Mouse (Mus musculus) lung, embryonic 14.5 days (tissue): ENCODE data around the gene Eno2. TPM values are rescaled to one million over a fixed set of nuclear protein-coding genes. Genes with fewer than 3 reads are reported as not detected.

Source experiments
- ATAC-seq: fragments of 200-750 bp; cut with Nextera tagmentation; 2 replicates; pipeline ENCODE4 v1.8.0; 2017; ENCODE audit warnings: mild to moderate bottlenecking, moderate TSS enrichment, moderate library complexity; ENCODE audit not compliant: insufficient read depth
- DNase-seq: peaks from one replicate; pipeline ENCODE4 v3.0.0-alpha.2; 2015
- H3K27ac ChIP-seq: fragments of 300-500 bp; sonication (generic); 2 replicates; pipeline ENCODE4 v1.5.1; 2014; ENCODE audit warnings: low read depth, mild to moderate bottlenecking, moderate library complexity
- H3K27me3 ChIP-seq: fragments of 300-500 bp; sonication (generic); 2 replicates; pipeline ENCODE4 v1.6.1; 2014; ENCODE audit warnings: low read length, control low read depth; ENCODE audit not compliant: insufficient read depth
- H3K36me3 ChIP-seq: fragments of 300-500 bp; sonication (generic); 2 replicates; pipeline ENCODE4 v1.6.1; 2014; ENCODE audit warnings: control low read depth; ENCODE audit not compliant: insufficient read depth
- H3K4me1 ChIP-seq: fragments of 300-500 bp; sonication (generic); 2 replicates; pipeline ENCODE4 v1.6.1; 2014; ENCODE audit warnings: antibody characterized with exemption, control low read depth; ENCODE audit not compliant: insufficient read depth
- H3K4me2 ChIP-seq: fragments of 300-500 bp; sonication (generic); 2 replicates; pipeline ENCODE4 v1.6.1; 2014; ENCODE audit warnings: mild to moderate bottlenecking
- H3K4me3 ChIP-seq: fragments of 300-500 bp; sonication (generic); 2 replicates; pipeline ENCODE4 v1.5.1; 2014; ENCODE audit warnings: low read depth, low read length
- H3K9ac ChIP-seq: fragments of 300-500 bp; sonication (generic); 2 replicates; pipeline ENCODE4 v1.6.1; 2014
- H3K9me3 ChIP-seq: fragments of 300-500 bp; sonication (generic); 2 replicates; pipeline ENCODE4 v1.6.1; 2016; ENCODE audit warnings: low read depth, low read length, control low read depth
- CTCF ChIP-seq: IDR thresholded peaks from 2 replicates; pipeline ENCODE4 v1.5.1; 2016; ENCODE audit warnings: antibody characterized with exemption, low read depth
- WGBS: fragments of 180-500 bp; shearing (Covaris S2); extraction: QIAGEN DNeasy Blood & Tissue Kit; methylation state at CpG from one replicate; pipeline ENCODE4 v1.1.7; 2014; 5-methylcytosine and 5-hydroxymethylcytosine counted together
- polyA plus RNA-seq: library from polyadenylated mRNA; unstranded; fragments of >200 nt; fragmentation: Nextera tagmentation; extraction: Ambion mirVana; gene quantifications from 2 replicates; pipeline ENCODE4 v1.2.1, GENCODE M21; 2014

Gene Eno2
- polyA plus RNA-seq, 1 experiment from 2014 or later: 4.1 TPM

GRCm38 (mm10) chr6:124745490-124746295 is 23.8 kb downstream of the Eno2 start:
- H3K27me3 ChIP-seq: no peaks in the 10 kb centered on the region
- peak overlapping the region; percentile 44 for H3K4me3 ChIP-seq
- TF ChIP-seq CTCF: peak; percentile 75
- peak overlapping the region; percentile 97 for H3K4me2 ChIP-seq
- H3K27ac ChIP-seq: peak overlapping the region; percentile 88
- H3K9me3 ChIP-seq: no peaks in the 10 kb centered on the region
- ATAC-seq: peak; percentile 72
- peak; percentile 97 for DNase-seq
- 2% methylated on average over 85 of the region's 85 CpGs for WGBS
- H3K9ac ChIP-seq: peak overlapping the region; percentile 73
- H3K4me1 ChIP-seq: 0 out of 2 replicates have a peak, but pooled peaks cover 11% of the 10 kb centered on the region
- peaks cover 69% of the 10 kb centered on the region for H3K36me3 ChIP-seq

DNA sequence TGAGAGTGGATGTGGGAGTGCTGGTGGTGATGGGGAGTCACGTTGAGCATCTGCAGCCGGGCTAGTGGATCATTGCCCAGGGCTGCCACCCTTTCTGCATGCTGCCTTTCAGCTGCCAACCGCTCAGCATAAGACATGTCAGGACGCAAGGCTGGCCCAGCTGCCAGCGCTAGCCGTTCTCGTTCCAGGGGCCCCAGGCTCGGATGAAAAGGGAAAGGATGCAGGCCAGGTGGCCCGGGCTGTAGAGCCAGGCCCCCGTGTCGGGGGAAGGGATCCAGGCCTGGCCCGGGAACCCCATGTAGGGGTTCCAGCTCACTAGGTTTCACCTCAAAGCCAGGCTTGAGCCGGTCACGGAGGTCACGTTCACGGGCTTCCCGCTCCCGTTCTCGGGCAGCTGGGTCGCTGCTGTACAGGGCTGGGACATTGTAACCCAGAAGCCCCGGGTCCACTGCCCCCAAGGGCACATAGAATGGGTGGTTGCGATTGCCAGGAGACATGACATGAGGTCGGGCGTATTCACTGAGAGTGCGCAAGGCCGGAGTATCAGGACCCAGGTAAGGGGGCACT is 24.6 kb downstream of the Eno2 start:
- peak overlapping the region; percentile 44 for H3K4me3 ChIP-seq
- H3K27me3 ChIP-seq: no peaks in the 10 kb centered on the region
- H3K9ac ChIP-seq: peak overlapping the region; percentile 29; the same call in 1 of the 2 replicates
- H3K36me3 ChIP-seq: peaks cover 67% of the 10 kb centered on the region
- peaks cover 13% of the 10 kb centered on the region; the same call in 1 of the 2 replicates for H3K4me1 ChIP-seq
- DNase-seq (no peak), ATAC-seq (no peak)
- H3K9me3 ChIP-seq: no peaks in the 10 kb centered on the region
- H3K4me2 ChIP-seq: peak overlapping the region; percentile 97
- peak overlapping the region; percentile 46; the same call in 1 of the 2 replicates for H3K27ac ChIP-seq
- no peak for TF ChIP-seq CTCF
- WGBS: 69% methylated on average over 26 of the region's 26 CpGs

DNA sequence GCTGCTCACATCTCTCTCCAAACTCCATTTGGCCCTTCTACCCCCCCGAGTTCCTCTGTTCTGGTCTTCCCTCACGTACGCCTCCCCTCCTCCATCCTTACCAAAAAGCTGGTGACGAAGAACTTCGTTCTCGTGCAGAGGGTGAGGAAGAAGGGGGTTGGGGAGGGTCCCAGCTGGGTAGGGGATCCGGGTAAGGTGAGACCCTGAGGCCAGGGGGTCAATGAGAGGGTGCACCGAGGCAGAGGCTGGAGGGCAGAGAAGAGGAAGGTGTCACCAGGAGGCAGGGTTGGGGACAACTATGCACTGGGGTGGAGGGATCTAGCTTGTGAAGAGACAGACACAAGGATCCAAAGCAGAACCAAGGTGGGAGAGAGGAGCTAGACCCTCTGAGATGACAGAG is 25.8 kb downstream of the Eno2 start:
- no peak overlapping the region for H3K4me3 ChIP-seq
- no peak overlapping the region for H3K27ac ChIP-seq
- ATAC-seq (no peak), DNase-seq (no peak)
- H3K4me1 ChIP-seq: peaks cover 18% of the 10 kb centered on the region; the same call in 1 of the 2 replicates
- H3K9ac ChIP-seq: no peak overlapping the region
- H3K27me3 ChIP-seq: no peaks in the 10 kb centered on the region
- H3K4me2 ChIP-seq: no peak overlapping the region
- no peaks in the 10 kb centered on the region for H3K9me3 ChIP-seq
- 78% methylated on average over 8 of the region's 8 CpGs for WGBS
- H3K36me3 ChIP-seq: peaks cover 55% of the 10 kb centered on the region
- TF ChIP-seq CTCF: no peak

- Histone ChIP-seq H3K27me3 (no peaks in the 10 kb centered on the region), H3K9me3 (no peaks in the 10 kb centered on the region), H3K36me3 (peaks cover 49% of the 10 kb centered on the region), H3K27ac (no peak overlapping the region), H3K4me2 (no peak overlapping the region), H3K4me1 (peaks cover 18% of the 10 kb centered on the region; the same call in 1 of the 2 replicates), H3K9ac (no peak overlapping the region), H3K4me3 (no peak overlapping the region)
- no peak for DNase-seq
- TF ChIP-seq CTCF: no peak
- no peak for ATAC-seq
- 87% methylated on average over 15 of the region's 15 CpGs for WGBS
Observed at GRCm38 (mm10) chr6:124742839-124743514, 26.5 kb downstream of the Eno2 start.

- ATAC-seq: no peak
- TF ChIP-seq CTCF: no peak
- DNase-seq: no peak
- Histone ChIP-seq H3K4me1 (peaks cover 18% of the 10 kb centered on the region; the same call in 1 of the 2 replicates), H3K36me3 (peaks cover 37% of the 10 kb centered on the region), H3K27me3 (no peaks in the 10 kb centered on the region), H3K4me3 (peak overlapping the region; percentile 67), H3K27ac (peak overlapping the region; percentile 100), H3K4me2 (peak overlapping the region; percentile 87), H3K9ac (peak overlapping the region; percentile 6; the same call in 1 of the 2 replicates), H3K9me3 (no peaks in the 10 kb centered on the region)
- WGBS: 62% methylated on average over 3 of the region's 3 CpGs
Observed at GRCm38 (mm10) chr6:124741842-124742241, 27.6 kb downstream of the Eno2 start.

DNA sequence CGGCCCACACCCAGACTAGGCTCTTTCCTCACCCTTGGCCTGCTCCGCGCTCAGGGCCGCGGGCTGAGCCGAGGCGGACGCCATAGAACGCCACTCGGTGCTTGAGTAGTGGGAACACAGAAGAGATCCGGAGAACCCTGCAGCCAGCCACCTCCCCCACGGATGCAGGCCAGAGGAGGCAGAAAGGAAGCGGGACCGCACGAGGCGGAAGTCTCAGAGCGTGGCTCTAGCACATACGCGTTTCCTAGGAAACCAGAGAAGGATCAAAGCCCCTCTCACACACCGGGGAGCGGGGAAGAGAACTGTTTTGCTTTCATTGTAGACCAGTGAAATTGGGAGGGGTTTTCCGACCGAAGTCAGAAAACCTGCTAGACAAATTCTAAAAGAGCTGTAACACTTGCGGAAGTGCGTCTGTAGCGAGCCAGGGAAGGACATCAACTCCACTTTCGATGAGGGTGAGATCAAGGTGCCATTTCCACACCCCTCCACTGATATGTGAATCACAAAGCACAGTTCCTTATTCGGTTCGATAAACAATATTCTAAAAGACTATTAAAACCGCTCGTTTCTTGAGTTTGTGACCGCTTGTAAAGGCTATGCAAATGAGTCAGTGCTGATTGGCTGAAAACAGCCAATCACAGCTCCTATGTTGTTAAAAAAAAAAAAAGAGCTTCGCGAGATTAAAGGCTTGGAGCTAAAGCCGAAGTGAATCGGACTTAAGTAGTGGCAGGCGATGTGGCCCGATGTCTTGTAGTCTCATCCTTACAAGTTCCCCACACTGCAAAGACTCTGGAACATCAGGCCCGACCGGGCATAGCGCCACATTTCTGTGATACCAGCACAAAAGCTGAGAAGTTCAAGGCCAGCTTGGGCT is 28.3 kb downstream of the Eno2 start, which contains the start of gene Grcc10:
Gene Grcc10, minus strand, starts transcription at position 487 of the 874 bp plus-strand sequence.
- Histone ChIP-seq H3K9me3 (no peaks in the 10 kb centered on the region), H3K27me3 (no peaks in the 10 kb centered on the region), H3K36me3 (peaks cover 30% of the 10 kb centered on the region), H3K4me1 (peaks cover 12% of the 10 kb centered on the region; the same call in 1 of the 2 replicates), H3K4me2 (peak within 1 kb of the TSS; percentile 87), H3K9ac (peak within 1 kb of the TSS; percentile 83), H3K27ac (peak within 1 kb of the TSS; percentile 100), H3K4me3 (peak within 1 kb of the TSS; percentile 67)
- TF ChIP-seq CTCF: no peak
- ATAC-seq (peak; percentile 85), DNase-seq (peak; percentile 97)
- under 1% methylated on average over 41 of the region's 41 CpGs for WGBS
